Mouse (Mus musculus) heart, embryonic 14.5 days (tissue): ENCODE results near the gene Lrpap1. TPM values are rescaled to one million over a fixed set of nuclear protein-coding genes. Genes with fewer than 3 reads are reported as not detected.

Experiments used
- polyA plus RNA-seq: library from polyadenylated mRNA; unstranded; fragments of >200 nt; fragmentation: Nextera tagmentation; extraction: Ambion mirVana; gene quantifications from 2 replicates; pipeline ENCODE4 v1.2.1, GENCODE M21; 2014

Gene Lrpap1
- polyA plus RNA-seq, 1 experiment from 2014 or later, result 150 TPM

Other genes with a start within 250 kb of the Lrpap1 start
- 0.42 and 0.73 TPM in 2 replicates for gene Msantd1, start 197.8 kb downstream of the Lrpap1 start, polyA plus RNA-seq
- gene Rgs12, start 156.3 kb downstream of the Lrpap1 start, polyA plus RNA-seq, result 23.3 and 30.6 TPM in 2 replicates
- gene Hgfac, start 64.3 kb downstream of the Lrpap1 start, polyA plus RNA-seq, result 0.49 and 0.77 TPM in 2 replicates
- gene Dok7, start 49.0 kb downstream of the Lrpap1 start, polyA plus RNA-seq, result 7.9 and 8.8 TPM in 2 replicates
- 0.05 and 0.09 TPM in 2 replicates for gene Adra2c, start 172.6 kb upstream of the Lrpap1 start, polyA plus RNA-seq